Mouse (Mus musculus) left cerebral cortex, postnatal 10 days (tissue): Measurements from ENCODE around the gene En1. TPM values are rescaled to one million over a fixed set of nuclear protein-coding genes. Genes with fewer than 3 reads are reported as not detected.

Experiments used
- DNase-seq, 2 experiments: peaks; one replicate each; pipeline ENCODE4 v3.0.0; 2021 to 2022; ENCODE audit warnings: low spot score in 2 of 2, mixed read lengths in 1 of 2; ENCODE audit errors: extremely low spot score in 1 of 2
- intact Hi-C: fragments of 180-260 bp; cut with DNase I; formaldehyde crosslinking; loops from one replicate; pipeline ENCODE4 v1.15.1; 2025
- total RNA-seq, 2 experiments: library from RNA; stranded (reverse); gene quantifications; 2 replicates each; pipeline ENCODE4 v1.2.3; 2021

Gene En1
- total RNA-seq, 2 experiments from 2014 or later, result not detected

DNA sequence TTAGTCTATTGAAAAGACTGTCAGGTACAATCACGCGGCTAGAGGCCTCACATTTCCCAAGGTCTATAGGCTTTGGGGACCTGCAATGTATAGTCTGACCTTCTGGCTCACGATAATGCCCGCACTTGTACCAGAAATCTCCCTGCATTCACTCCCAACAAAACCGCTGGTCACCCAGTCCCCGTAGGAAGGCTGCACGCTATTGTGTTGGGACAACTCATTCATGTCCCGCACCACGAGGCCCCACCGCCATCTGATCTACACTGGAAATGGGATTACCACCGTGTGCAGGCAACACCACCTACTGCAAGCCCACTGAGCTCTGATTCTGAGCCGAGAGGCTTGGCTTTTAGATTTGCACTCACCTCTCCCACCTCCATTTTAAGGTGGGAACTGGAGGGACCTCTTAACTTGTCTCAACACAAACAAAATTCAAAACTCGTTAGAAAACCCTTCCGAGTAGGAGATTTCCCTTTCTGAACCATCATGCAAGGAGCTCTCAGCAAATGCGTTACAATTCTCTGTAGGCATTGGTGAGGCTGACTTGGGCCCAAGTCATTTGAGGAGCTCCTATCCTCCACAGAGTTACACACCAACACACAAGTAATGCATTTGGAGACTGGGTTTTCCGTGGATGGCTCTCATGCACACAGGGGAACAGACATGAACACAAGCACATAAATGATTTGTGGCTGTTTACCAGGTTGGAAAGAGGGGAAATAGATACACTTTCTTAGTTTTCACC, 3.9 kb upstream of the En1 start:
- DNase-seq, result no peak
- intact Hi-C loops, result no loop called here

DNA sequence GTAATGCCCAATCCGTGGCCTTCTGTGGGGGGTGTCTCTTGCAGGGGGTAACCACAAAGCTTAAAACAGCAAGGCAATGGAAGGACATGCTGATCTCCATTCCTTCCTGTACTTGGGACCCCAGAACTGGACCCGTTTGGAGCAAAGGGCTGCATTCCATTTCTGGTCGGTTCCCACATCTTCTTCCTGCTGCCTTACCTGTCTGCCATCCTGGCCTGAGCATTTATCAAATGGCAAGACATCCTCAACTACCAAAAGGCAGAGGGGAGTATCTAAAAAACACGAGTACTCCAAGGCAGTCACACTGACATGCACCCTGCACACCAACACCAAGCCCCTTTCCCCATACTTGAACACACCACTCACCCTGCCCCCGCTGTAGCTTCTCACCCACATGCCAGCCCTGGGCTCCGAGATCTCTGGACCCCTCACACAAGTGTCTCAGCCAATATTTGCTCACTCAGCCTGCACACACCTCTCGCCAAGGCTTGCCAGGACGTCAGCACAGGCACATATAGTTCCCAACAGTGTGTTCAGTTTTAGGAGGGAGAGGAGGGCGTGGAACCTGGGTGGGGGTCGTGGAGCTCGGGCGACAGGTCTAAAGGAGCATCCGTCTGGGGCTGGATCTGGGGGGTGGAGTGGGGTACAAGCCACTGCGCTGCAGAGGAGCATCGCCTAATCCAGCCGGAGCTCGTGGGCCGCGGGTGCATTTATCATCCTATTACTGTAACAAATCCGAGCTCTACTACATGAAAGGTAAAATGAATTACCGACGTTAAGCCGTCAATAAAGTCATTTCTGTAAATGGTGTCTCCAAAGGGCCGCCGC, 2.7 kb upstream of the En1 start:
- DNase-seq, result no peak
- intact Hi-C loops, result no loop called here

DNA sequence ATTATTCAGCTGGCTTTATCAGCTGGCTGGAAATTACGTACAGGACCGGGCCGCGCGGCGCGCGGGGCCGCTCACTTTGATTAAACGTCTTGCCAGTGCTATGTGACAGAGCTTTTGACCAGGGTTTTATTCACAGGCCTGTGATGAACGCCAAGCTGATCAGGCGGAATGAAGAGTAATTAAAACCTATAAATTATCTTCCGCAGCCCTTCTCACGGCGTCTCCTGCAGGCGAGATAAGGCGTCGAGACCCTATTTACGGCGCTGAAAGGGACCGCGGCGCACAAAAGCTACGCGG, 2.1 kb upstream of the En1 start:
- no peak for DNase-seq
- intact Hi-C loops, result no loop called here

DNA sequence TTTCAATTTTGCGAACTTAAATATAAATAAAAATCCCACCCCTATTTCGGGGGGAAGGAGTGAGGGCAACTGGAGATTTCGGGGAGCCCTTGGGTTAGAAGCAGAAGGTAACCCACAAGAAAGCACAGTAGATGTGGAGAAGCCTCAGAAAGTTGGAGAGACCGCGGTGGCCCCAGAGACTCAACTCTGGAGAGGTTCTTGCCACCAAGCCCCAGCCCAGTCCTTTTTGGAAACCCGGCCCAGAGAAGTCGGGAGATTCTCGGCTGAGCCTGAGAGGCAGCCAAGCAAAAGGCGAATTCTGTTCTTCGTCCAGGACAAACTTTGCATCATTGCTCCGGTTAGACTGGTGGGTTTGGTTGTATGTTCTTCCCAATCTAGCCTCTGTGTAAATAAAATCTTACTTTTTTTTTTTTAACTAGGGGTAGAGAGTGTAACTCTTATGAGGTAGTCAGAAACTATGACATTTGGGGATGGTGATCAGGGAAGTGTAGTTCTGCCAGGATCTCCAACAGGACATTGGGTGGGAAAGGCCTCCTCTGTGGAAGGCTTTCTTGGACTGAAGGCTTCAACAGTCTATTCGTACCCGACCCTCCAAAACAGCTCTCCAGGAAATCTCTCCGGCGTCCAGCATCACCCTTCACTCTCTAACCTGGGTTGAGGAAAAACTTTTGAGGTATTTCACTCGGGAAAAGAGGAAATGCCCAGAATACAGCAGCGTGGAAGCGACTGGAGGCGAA, 1.5 kb upstream of the En1 start:
- no peak for DNase-seq
- intact Hi-C loops, result no loop called here

DNA sequence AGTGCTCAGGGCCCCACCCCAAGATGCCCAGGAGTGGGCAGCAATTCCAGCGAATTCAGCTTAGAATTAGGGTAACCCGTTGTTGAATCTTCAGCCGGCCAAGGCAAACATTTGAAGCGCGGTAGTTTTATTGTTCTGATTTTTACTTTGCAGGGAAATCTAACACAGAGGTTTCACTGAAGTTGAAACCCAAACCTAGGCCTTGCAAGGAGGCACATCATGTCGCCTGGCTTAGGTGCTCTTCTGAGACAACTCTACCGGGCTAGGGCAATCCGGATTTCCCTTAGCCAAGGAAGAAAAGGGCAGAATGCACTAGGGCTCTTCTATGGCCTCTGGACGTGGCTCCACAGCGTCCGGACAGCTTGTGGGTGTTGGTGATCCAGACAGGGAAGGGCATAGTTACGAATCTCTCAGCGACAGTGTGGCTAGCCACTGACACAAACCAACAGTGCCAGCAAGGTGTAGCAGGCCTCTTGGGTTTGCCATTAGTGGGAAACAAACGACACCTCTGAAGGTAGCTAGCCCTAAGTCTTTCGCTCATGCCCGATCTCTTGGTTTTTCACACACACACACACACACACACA, 873 bp upstream of the En1 start:
- DNase-seq, result no peak
- intact Hi-C loops, result no loop called here

DNA sequence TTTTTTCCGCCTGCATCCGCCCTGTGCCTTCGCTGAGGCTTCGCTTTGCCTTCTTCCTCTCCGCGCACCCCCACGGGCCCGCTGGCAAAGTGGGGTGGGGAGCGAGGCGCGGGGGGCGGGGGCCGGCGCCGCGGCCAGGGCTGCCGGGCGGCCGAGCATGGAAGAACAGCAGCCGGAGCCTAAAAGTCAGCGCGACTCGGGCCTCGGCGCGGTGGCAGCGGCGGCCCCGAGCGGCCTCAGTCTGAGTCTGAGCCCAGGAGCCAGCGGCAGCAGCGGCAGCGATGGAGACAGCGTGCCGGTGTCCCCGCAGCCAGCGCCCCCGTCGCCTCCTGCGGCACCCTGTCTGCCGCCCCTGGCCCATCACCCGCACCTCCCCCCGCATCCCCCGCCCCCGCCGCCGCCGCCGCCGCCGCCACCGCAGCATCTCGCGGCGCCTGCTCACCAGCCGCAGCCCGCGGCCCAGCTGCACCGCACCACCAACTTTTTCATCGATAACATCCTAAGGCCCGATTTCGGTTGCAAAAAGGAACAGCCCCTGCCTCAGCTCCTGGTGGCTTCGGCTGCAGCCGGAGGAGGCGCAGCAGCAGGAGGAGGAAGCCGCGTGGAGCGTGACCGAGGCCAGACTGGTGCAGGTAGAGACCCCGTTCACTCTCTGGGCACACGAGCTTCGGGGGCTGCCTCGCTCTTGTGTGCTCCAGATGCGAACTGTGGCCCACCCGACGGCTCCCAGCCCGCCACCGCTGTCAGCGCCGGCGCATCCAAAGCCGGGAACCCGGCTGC, 848 bp downstream of the En1 start:
- intact Hi-C loops, result no loop called here
- no peak for DNase-seq

DNA sequence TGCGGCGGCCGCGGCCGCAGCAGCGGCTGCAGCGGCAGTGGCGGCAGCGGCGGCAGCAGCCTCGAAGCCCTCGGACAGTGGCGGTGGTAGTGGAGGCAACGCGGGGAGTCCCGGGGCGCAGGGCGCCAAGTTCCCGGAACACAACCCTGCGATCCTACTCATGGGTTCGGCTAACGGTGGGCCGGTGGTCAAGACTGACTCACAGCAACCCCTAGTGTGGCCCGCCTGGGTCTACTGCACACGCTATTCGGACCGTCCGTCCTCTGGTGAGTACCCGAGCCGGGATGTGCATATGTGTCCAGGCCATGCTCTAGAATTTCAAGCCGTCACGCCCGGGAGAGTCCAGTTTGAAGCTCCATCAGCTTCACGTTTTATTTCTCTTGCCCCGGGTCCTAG, 1.4 kb downstream of the En1 start:
- intact Hi-C loops, result no loop called here
- no peak for DNase-seq

DNA sequence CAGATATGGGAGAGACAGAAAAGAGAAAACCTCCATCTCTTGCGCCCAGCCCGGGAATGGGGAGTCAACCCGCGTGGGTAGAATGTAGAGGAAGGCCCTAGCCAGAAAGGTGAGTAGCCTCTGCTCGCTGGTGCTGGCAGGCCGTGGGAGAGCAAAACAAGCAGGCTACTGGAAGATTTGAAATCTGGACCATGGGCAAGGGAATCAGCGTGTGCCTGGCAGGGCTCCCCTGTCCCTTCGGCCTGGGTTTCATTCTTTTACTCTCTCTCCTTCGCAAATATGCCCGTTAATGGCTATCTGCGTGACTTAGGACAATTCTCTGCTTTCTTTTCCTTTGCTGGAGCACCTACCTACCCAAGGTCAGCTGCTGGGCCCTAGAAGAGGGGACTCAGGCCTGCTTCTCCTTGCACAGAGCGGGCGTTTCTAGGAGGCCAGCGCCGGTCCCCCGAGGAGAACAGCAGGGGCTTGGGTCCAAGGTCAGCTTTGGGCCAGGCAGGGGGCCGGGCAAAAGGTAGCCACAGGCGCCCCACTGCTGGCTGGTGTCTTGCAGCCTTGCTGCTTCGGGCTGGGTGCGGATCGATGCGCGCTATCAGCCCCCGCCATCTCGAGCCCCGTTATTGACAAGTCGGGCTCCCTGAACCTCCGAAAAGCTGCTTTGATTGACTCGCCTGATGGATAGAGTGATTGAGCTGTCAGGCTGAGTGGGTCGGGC, 2.4 kb downstream of the En1 start:
- DNase-seq, result no peak
- intact Hi-C loops, result no loop called here

DNA sequence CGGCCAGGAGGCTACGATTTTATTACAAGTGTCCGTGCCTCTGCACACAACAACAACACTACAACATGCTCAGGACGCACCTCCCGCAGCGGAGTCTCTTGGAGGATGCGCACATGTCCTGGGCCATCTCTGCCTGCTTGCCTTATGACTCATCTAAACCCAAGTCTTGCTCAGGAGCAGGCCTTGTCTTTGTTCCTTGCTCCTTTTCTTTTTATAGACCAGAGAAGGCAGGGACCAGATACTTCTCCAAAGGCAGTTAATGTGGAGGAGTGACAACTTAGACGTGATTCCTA, 2.9 kb downstream of the En1 start:
- intact Hi-C loops, result no loop called here

DNA sequence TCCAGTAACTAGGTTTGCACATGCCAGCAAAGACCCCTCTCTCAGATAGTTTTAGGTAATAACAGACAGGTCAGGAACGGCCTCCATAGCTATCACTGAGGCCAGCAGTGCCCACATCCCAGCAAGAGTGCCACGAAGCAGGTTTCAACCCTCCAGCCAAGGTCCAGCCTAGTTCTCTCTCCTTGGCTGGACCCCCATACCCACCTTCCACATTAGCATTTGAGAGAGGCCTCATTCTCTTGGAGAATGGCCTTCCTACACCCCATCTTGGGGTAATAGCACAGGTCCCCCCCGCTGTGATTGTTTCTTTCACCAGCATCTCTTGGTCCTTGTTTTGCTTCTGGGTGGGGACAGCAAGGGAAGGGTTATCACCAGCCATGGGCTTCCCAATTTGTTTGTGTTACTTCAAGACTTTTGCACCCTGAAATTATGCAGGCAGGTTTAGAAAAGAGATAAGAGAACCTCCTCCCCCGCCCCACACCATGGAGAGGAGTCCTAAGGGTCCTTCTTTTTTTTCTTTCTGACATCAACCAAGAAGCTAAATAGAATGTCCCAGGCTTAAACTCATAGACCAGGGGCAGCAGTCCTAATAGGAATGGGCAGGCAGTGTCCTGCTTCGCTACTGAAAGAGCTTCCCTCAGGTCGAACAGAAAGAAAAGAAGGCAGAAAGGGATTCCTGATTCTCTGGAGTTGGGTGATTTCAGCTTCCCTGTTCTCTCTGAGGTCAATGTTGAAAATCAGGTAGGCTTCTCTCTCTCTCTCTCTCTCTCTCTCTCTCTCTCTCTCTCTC, 3.5 kb downstream of the En1 start:
- intact Hi-C loops, result no loop called here
- no peak for DNase-seq

More for the DNA sequence above, 2.9 kb downstream of the En1 start:
- DNase-seq, result no peak

DNA sequence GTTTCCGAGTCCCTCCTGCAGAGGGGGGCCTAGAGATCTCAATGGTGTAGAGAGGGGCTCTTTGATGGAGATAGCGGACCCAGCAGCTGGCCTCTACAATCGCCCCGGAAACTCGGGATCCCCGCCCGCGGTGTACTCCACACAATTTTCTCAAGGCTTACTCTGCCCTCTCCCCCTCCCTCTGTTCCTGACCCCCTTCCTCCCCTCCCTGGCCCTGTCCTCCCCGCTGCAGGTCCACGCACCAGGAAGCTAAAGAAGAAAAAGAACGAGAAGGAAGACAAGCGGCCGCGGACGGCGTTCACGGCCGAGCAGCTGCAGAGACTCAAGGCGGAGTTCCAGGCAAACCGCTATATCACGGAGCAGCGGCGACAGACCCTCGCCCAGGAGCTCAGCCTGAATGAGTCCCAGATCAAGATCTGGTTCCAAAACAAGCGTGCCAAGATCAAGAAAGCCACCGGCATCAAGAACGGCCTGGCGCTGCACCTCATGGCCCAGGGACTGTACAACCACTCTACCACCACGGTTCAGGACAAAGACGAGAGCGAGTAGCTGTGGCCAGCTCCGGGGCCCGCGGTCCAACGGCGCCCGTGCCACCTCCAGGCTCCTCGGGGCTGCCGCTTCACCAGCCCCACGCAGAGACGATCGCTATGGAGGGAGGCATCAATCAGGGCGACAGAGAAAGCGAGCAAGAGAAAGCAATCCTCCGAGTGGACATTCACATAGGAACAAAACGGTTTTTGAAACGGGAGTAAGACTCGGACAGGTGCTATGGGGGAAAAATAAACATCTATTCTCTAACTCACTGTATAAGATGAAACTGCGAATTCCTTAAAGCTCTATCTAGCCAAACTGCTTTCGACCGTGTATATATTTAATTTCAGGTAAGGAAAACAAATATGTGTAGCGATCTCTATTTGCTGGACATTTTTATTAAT, 4.7 kb downstream of the En1 start:
- no peak for DNase-seq
- intact Hi-C loops, result no loop called here

DNA sequence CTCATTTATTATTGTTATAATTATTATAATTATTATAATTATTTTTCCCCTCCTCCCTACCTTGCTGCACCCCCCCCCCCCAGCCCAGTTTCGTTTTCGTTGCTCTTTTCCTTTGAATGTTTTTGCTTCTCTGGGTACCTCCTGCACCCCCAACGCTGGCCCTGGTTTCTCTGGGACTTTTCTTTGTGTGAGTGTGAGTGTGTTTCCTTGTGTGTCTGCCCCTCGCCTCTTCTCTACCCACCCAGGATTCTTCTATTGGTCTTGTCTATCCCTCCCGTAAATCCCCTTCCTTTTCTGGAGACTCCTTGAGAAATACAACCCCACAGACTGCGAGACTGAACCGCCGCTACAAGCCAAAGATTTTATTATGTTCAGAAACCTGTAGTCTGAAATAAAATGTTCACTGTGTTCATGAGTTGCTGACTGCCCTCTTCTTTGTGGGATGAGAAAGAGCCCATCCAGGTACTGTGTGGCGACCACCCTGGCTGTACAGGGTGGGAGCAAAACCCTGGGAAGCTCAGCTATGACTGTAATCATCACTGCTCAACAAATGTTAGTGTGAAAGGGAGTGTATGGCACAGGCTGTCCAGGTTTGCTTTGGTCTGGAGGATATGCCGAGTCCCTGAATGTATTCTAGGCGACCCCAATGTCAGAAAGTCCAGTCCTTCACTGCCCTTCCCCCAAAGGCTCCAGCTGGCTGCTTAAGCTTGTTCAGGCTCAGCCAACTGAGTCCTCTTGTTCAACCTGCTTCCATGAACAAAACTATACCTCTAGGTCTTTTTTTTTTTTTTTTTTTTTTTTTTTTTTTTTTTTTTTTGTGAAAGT, 5.6 kb downstream of the En1 start:
- DNase-seq, result no peak
- intact Hi-C loops, result no loop called here

DNA sequence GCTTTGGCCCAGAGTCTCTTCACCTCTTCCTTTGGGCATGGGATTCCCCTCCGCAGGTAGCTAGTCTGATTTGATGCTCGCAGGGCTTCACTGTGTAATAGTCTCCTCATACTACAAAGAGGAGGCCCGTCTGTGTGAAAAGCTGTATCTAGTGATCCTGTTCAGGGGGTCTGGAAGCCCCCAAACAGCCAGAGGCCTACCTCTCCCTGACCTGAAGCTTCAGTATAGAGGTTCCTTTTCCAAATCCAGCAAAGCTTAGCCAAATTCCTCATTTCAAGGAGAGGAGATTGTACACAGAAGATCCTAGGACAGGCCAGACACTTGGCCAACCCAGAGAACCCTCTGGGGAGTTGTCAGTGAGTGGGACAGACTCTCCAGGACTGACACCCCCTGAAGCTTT, 6.2 kb downstream of the En1 start:
- intact Hi-C loops, result no loop called here
- DNase-seq, result no peak

DNA sequence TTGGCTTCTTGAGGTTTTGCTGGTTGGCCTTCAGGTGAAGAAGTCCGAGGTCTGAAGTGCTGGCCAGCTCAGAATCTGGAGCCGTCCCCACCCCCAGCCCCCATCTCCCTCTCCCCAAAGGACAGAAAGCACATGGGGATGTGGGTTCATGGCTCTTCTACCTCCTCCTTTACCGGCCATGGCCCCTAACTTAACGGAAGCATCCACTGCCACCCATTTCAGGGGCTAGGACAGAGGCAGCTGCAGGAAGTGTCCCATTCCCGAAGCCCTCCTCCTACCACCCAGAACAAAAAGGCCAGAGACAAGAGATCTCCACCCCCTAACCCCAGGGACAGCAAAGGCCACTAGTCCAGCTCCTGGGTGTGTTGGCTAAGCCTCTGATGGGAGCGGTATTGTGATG, 7.4 kb downstream of the En1 start:
- no peak for DNase-seq
- intact Hi-C loops, result no loop called here

DNA sequence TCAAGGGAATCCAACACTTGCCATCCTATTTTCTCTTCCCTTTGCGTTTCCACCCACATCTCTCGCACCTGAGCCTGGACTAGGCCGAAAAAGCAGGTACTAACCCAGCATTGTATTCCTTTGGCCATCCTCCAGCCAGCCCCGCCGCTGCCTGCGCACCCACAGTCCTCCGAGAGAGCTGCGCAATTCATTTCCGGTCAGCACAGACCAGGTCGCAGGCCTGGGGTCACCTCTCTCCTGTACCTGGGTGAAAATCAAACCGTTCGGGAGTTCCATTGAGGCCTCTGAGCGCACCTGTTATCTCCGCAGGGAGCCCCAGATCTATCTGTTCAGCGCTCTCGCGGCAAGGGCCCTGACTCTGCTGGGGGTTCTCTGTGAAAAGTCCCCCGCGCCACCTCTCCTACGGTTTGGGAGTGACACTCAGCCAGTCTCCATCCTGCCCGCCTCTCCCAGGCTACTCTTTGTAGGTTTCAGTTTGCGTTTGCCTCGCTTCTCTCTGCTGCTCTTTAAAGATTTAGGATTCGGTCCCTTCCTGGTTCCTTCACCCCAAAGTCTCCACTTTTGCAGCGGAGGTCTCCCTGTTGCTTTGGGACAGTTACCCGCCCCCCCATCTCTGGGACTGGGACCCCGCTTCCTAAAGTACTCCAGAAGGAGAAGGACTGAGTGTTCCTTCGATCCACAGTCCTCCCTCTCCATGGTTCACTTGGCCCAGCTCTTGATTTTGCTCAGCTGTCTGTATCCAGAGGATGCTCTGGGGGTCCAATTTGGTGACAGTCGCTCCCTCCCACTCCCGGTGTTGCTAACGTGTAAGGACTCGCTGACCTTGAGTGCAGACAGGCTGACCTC, 11.5 kb downstream of the En1 start:
- DNase-seq, result no peak
- intact Hi-C loops, result no loop called here
